Mouse (Mus musculus): ENCODE results near the gene Tfip11.

DNA sequence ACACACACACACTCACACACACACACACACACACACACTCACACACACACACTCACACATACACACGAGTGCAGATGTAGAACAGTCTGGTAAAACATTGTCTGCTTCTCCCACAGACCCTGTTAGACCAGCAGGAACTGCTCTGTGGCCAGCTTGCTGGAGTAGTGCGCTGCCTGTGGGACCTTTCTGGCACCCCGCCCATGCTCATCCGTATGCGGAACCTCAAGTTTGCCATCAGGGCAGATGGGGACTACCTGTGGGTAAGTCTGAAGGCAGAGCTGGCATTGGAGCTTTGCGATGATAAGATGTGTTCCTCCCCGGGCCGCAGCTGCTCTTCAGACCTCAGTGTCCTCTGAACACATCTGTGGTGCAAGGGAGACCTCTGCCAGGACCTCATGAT lies 23.0 kb downstream of the Tfip11 start:
- no peak for TF ChIP-seq POLR2A (IDR thresholded peaks at IDR 0.05; ENCODE audit: insufficient read depth, low read depth, low read length)
- TF ChIP-seq CTCF (IDR thresholded peaks at IDR 0.05; ENCODE audit: insufficient read depth, low read depth, low read length) = no peak
